Mouse (Mus musculus): Measurements from ENCODE around the gene Odf3.

DNA sequence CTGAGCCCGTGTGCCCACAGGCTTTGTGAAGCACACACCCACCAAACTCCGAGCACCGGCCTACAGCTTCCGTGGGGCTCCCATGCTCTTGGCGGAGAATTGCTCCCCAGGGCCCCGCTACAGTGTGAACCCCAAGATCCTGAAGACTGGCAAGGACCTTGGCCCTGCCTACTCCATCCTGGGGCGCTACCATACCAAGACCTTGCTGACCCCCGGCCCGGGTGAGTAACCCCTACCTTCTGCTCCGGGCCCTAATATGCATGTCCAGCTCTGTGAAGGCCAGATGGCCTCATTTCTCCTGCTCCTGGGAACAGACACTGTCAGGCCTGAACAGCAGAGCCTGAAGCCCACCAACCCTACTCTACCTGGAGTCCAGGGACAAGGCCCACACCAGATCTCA is 986 bp downstream of the Odf3 start:
- TF ChIP-seq CTCF (IDR thresholded peaks at IDR 0.05; ENCODE audit: borderline replicate concordance, control insufficient read depth, extremely low read depth, insufficient read depth, low read length, poor library complexity), result no peak
- TF ChIP-seq POLR2A (IDR thresholded peaks at IDR 0.05; ENCODE audit: control insufficient read depth, extremely low read depth, insufficient read depth, low read length, poor library complexity), result no peak

All from thymus, adult 2 months (tissue).